Mouse (Mus musculus) forebrain, postnatal 0 days (tissue): ENCODE results near the gene Gm17402. TPM values are rescaled to one million over a fixed set of nuclear protein-coding genes. Genes with fewer than 3 reads are reported as not detected.

Source experiments
- ATAC-seq: fragments of 200-750 bp; cut with Nextera tagmentation; 2 replicates; pipeline ENCODE4 v1.8.0; 2017; ENCODE audit warnings: mild to moderate bottlenecking, moderate library complexity
- DNase-seq: peaks from one replicate; pipeline ENCODE4 v3.0.0-alpha.2; 2015
- H3K27ac ChIP-seq: fragments of 300-500 bp; sonication (generic); 2 replicates; pipeline ENCODE4 v1.5.1; 2014; ENCODE audit warnings: low read depth, mild to moderate bottlenecking, antibody characterized with exemption, low read length, moderate library complexity, mixed read lengths
- H3K27me3 ChIP-seq: fragments of 300-500 bp; sonication (generic); 2 replicates; pipeline ENCODE4 v1.6.1; 2014; ENCODE audit warnings: mild to moderate bottlenecking, low read length, mixed read lengths; ENCODE audit not compliant: insufficient read depth
- H3K36me3 ChIP-seq: fragments of 300-500 bp; sonication (generic); 2 replicates; pipeline ENCODE4 v1.6.1; 2014; ENCODE audit warnings: mild to moderate bottlenecking, moderate library complexity; ENCODE audit not compliant: insufficient read depth
- H3K4me1 ChIP-seq: fragments of 300-500 bp; sonication (generic); 2 replicates; pipeline ENCODE4 v1.6.1; 2014; ENCODE audit warnings: antibody characterized with exemption; ENCODE audit not compliant: insufficient read depth
- H3K4me2 ChIP-seq: fragments of 300-500 bp; sonication (generic); 2 replicates; pipeline ENCODE4 v1.6.1; 2014; ENCODE audit warnings: low read depth, mild to moderate bottlenecking, moderate library complexity
- H3K4me3 ChIP-seq: fragments of 300-500 bp; sonication (generic); 2 replicates; pipeline ENCODE4 v1.5.1; 2014; ENCODE audit warnings: low read depth, low read length, mixed read lengths
- H3K9ac ChIP-seq: fragments of 300-500 bp; sonication (generic); 2 replicates; pipeline ENCODE4 v1.6.1; 2014; ENCODE audit warnings: mild to moderate bottlenecking
- H3K9me3 ChIP-seq: fragments of 300-500 bp; sonication (generic); 2 replicates; pipeline ENCODE4 v1.6.1; 2016; ENCODE audit warnings: low read length
- CTCF ChIP-seq: sonication (generic); IDR thresholded peaks from 2 replicates; pipeline ENCODE4 v1.5.1; 2016; ENCODE audit warnings: antibody characterized with exemption, control low read depth, low read depth
- WGBS: fragments of 180-500 bp; shearing (Covaris S2); extraction: QIAGEN DNeasy Blood & Tissue Kit; methylation state at CpG from one replicate; pipeline ENCODE4 v1.1.7; 2014; 5-methylcytosine and 5-hydroxymethylcytosine counted together
- polyA plus RNA-seq: library from polyadenylated mRNA; unstranded; fragments of >200 nt; fragmentation: Nextera tagmentation; extraction: Ambion mirVana; gene quantifications from 2 replicates; pipeline ENCODE4 v1.2.1, GENCODE M21; 2015
- total RNA-seq: library from RNA; depleted of rRNA; stranded (reverse); fragments of >200 nt; gene quantifications from 2 replicates; pipeline ENCODE4 v1.2.3, GENCODE M21; 2014; rRNA removed

Gm17402 gene
- total RNA-seq (not detected in 2 replicates), polyA plus RNA-seq (not detected in 2 replicates)

- WGBS: 50% methylated on average over 3 of the region's 3 CpGs
- H3K27me3 ChIP-seq: peaks cover 6% of the 10 kb centered on the region; the same call in 1 of the 2 replicates
- TF ChIP-seq CTCF: no peak
These were observed at the start of gene Gm17402 for GRCm38 (mm10) chr3:67375063-67375462. Gene Gm17402, minus strand, starts transcription at chr3:67375163.

GRCm38 (mm10) chr3:67378215-67378614 lies 3.3 kb upstream of the Gm17402 start:
- TF ChIP-seq CTCF: no peak
- H3K9me3 ChIP-seq: no peaks in the 10 kb centered on the region
- H3K4me3 ChIP-seq: no peak overlapping the region
- H3K27me3 ChIP-seq: 0 out of 2 replicates have a peak, but pooled peaks cover under 1% of the 10 kb centered on the region
- no peak overlapping the region for H3K4me2 ChIP-seq
- ATAC-seq (no peak), DNase-seq (no peak)
- no peaks in the 10 kb centered on the region for H3K4me1 ChIP-seq
- H3K36me3 ChIP-seq: no peaks in the 10 kb centered on the region
- H3K9ac ChIP-seq: no peak overlapping the region
- H3K27ac ChIP-seq: no peak overlapping the region

More at GRCm38 (mm10) chr3:67375063-67375462, at the start of gene Gm17402:
- peak within 1 kb of the TSS; percentile 53 for H3K9ac ChIP-seq
- H3K9me3 ChIP-seq: no peaks in the 10 kb centered on the region
- DNase-seq (no peak), ATAC-seq (no peak)
- H3K4me3 ChIP-seq: peak within 1 kb of the TSS; percentile 55
- no peaks in the 10 kb centered on the region for H3K4me1 ChIP-seq
- peak within 1 kb of the TSS; percentile 85 for H3K4me2 ChIP-seq
- no peak within 1 kb of the TSS for H3K27ac ChIP-seq
- no peaks in the 10 kb centered on the region for H3K36me3 ChIP-seq

- H3K27me3 ChIP-seq: peaks cover 6% of the 10 kb centered on the region; the same call in 1 of the 2 replicates
- H3K4me2 ChIP-seq: peak overlapping the region; percentile 85
- no peak overlapping the region for H3K27ac ChIP-seq
- peak; percentile 27 for ATAC-seq
- peak; percentile 1 for DNase-seq
- TF ChIP-seq CTCF: no peak; the same call in 1 of the 2 replicates
- WGBS: 28% methylated on average over 7 of the region's 7 CpGs
- no peaks in the 10 kb centered on the region for H3K36me3 ChIP-seq
- H3K4me1 ChIP-seq: no peaks in the 10 kb centered on the region
- H3K9ac ChIP-seq: peak overlapping the region; percentile 53
- H3K4me3 ChIP-seq: peak overlapping the region; percentile 55
- no peaks in the 10 kb centered on the region for H3K9me3 ChIP-seq
These were observed 594 bp downstream of the Gm17402 start for GRCm38 (mm10) chr3:67374360-67374778.

- Histone ChIP-seq H3K9ac (peak within 1 kb of the TSS; percentile 53), H3K36me3 (no peaks in the 10 kb centered on the region), H3K27me3 (peaks cover 6% of the 10 kb centered on the region; the same call in 1 of the 2 replicates), H3K27ac (no peak within 1 kb of the TSS), H3K4me2 (peak within 1 kb of the TSS; percentile 85), H3K4me1 (no peaks in the 10 kb centered on the region), H3K9me3 (no peaks in the 10 kb centered on the region), H3K4me3 (peak within 1 kb of the TSS; percentile 55)
- 2% methylated on average over 35 of the region's 35 CpGs for WGBS
- DNase-seq (peak; percentile 95), ATAC-seq (peak; percentile 99)
- peak; percentile 25; the same call in 1 of the 2 replicates for TF ChIP-seq CTCF
These were observed 1.1 kb downstream of the Gm17402 start, which contains the start of gene Mlf1 for GRCm38 (mm10) chr3:67373872-67374271. Gene Mlf1, plus strand, starts transcription at chr3:67374097.

- no peaks in the 10 kb centered on the region for H3K4me1 ChIP-seq
- WGBS: 72% methylated on average over 5 of the region's 5 CpGs
These were observed 2.2 kb downstream of the Gm17402 start for GRCm38 (mm10) chr3:67372781-67373180.

GRCm38 (mm10) chr3:67372194-67372593 lies 2.8 kb downstream of the Gm17402 start:
- H3K4me1 ChIP-seq: no peaks in the 10 kb centered on the region
- H3K9me3 ChIP-seq: no peaks in the 10 kb centered on the region
- no peak overlapping the region for H3K4me3 ChIP-seq
- H3K27me3 ChIP-seq: peaks cover 6% of the 10 kb centered on the region; the same call in 1 of the 2 replicates
- no peak overlapping the region for H3K9ac ChIP-seq
- 70% methylated on average over 4 of the region's 4 CpGs for WGBS
- no peak for DNase-seq
- H3K36me3 ChIP-seq: no peaks in the 10 kb centered on the region
- no peak overlapping the region for H3K27ac ChIP-seq
- H3K4me2 ChIP-seq: no peak overlapping the region
- no peak for TF ChIP-seq CTCF
- ATAC-seq: no peak

More at GRCm38 (mm10) chr3:67372781-67373180, 2.2 kb downstream of the Gm17402 start:
- Histone ChIP-seq H3K9ac (no peak overlapping the region), H3K27ac (no peak overlapping the region), H3K36me3 (no peaks in the 10 kb centered on the region), H3K4me3 (no peak overlapping the region), H3K27me3 (peaks cover 6% of the 10 kb centered on the region; the same call in 1 of the 2 replicates), H3K9me3 (no peaks in the 10 kb centered on the region), H3K4me2 (no peak overlapping the region)
- no peak for DNase-seq
- ATAC-seq: no peak
- TF ChIP-seq CTCF: no peak

- H3K36me3 ChIP-seq: no peaks in the 10 kb centered on the region
- no peak overlapping the region for H3K4me2 ChIP-seq
- peaks cover 6% of the 10 kb centered on the region; the same call in 1 of the 2 replicates for H3K27me3 ChIP-seq
- no peak for ATAC-seq
- H3K9ac ChIP-seq: no peak overlapping the region
- H3K4me1 ChIP-seq: no peaks in the 10 kb centered on the region
- H3K4me3 ChIP-seq: no peak overlapping the region
- TF ChIP-seq CTCF: no peak
- WGBS: 81% methylated on average over 5 of the region's 5 CpGs
- H3K27ac ChIP-seq: no peak overlapping the region
- DNase-seq: no peak
- H3K9me3 ChIP-seq: no peaks in the 10 kb centered on the region
These were observed 5.4 kb downstream of the Gm17402 start for GRCm38 (mm10) chr3:67369407-67370079.
